Mouse (Mus musculus) thymus, adult 18-20 months (tissue): ENCODE data around the gene Smad3.

Experiments
- DNase-seq, 2 experiments: peaks; one replicate each; pipeline ENCODE4 v3.0.0; 2022; ENCODE audit warnings: mixed read lengths in 2 of 2

Gene Smad3

DNA sequence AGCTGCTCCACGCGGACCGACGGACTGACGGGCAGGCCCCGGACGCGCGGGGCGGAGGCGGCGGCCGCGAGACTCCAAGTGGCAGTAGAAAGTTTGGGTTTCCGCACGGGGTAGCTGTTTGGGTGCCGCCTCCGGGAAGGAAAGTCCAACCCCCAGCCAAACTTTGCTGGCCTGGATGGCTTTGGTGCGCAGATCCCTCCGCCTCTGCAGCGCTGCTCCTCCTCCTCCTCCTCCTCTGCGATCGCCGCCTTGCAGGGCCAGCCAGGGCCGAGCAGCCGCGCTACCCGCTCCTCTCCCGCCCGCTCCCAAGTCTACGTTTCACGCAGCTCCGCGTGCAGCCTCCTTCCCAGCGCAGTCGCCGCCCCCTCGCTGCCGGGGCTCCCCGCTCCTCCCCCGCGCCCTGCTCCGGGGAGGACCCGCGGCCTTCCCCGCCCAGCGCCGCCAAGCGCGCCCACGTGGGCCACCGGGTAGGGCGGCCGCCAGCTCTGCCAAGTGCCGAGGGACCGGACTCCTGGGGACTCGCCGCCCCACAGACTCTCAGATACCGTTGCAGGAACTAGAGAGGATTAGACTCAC is at the start of gene Smad3:
Gene Smad3, minus strand, starts transcription at position 130 of the 576 bp plus-strand sequence.
- DNase-seq, result peak; percentile 86 to 87

DNA sequence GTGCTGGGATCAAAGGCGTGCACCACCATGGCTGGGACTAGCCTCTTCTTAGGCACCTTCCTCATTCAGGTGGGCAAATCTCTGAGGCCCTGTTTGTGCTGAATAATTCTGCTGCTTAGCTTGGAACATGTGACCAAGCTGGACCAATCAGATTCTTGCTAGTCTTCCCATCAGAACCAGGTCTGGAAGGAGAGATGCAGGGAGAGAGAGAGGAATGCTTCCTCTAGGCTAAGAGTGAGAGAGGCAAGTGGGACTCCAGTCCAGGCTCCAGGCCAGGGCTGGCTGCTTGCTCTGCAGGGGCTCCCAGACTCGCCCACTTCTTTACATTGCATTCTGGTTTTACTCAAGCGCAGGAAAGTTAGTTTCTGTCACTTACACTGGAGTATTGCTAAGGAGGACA is 47.1 kb upstream of the Smad3 start:
- no peak for DNase-seq

DNA sequence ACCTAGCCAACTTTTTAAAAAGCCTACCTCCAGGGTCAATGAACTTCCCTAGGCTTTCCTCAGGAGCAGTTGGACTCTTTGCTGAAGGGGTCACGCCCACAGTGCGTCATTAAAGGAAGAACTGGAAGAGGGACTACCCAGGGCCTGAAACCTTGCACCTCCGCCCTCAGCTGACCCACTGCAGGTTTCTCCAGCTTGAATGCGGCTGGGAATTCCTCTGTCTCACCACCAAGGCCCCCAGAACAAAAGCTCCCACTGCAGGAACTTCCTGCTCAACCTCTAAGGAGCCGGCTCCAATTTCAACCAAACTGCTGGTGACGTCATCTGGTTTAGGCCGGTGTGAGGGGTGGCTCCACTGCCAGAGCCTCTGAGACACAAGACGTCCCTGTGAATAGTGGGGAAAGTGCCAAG is 45.4 kb upstream of the Smad3 start:
- no peak for DNase-seq

DNA sequence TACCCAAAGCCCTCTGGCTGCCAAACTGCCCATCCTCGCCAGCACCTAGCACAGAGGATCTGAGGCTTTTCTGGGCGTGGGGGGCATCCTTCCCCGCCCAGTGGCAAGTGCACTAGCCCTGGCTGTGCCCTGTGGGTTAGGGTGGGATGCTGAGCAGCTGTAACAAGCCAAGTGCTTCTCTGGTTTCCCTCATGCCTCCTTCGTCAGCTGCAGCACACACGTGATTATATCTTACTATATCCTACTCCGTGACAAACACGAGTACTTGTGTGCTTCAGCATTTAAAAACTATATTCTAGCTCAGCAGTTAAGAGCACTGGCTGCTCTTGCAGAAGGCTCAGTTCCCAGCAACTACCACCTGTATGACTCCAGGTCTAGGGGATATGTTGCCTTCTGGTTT is 44.7 kb upstream of the Smad3 start:
- DNase-seq, result no peak

DNA sequence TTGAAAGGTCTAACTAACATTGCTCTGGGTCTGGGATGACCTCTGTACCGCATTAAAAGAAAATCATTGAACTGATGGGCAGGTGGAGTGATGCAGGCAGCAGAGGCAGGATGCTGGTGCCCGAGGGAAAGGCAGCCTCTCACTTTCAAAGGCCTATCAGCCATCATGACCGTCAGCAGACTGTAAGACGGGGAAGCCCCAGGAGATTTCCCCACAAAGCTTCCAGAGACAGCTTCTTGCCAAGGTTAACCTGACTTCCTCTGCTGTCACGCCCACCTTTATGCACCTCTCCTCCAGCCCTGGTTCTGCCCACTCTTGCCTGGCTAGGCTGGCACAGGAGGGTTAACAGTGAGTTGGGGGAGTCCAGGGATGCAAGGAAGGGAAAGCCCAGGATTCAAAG is 44.3 kb upstream of the Smad3 start:
- DNase-seq, result no peak

DNA sequence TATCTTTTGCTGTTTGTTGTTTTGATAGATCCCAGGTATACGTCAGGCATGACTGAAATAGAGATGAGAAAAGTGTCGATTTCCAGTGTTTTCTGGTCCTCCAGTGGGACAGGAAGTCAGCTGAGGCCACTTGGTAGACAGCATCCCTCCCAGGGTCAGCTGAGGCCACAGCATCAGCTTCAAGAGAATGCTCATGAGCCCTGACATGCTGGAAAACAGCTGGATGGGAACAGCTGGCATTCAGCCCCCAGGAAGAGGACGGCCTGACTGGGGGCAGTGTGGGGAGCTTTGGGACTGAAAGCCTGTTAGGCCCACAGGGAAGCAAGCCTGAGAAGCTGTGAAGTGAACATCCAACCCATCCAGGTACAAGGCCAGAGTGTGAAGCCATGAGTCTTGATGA is 38.6 kb upstream of the Smad3 start:
- DNase-seq, result no peak

DNA sequence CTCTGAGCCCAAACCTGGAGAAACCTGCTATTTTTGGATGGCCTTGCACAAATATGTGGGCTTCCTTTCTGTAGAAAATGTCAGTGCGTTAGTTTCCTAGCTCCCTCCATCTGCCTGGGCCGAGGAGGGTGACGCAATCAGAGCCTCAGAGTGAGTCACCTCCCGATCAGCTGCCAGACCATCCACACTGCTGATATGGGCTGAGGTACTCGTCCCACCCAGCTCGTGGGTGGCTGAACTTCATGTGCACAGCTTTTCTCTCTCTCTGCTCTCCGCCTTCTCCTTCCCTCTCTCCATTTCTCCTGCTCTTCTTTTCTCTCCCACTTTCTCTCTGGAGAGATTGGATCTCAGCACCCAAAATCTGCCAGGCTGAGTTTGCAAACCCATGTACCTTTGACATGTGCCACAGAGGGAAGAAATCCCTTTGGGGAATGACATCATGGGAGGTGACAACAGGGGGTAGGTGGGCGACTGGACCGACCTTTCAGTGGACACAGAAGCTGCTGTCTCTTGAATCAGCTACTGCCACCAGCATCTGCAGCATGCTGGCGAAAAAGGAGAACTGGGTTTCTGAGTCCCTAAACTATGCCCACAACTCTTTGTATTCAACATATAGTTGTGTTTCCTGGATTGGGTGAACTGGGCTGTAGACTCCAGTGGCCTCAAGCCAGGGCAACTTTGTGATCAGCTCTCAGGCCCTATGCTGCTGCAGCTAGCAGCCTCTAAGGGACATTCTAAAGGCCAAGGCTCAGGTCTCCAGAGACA is 36.1 kb upstream of the Smad3 start:
- no peak for DNase-seq

DNA sequence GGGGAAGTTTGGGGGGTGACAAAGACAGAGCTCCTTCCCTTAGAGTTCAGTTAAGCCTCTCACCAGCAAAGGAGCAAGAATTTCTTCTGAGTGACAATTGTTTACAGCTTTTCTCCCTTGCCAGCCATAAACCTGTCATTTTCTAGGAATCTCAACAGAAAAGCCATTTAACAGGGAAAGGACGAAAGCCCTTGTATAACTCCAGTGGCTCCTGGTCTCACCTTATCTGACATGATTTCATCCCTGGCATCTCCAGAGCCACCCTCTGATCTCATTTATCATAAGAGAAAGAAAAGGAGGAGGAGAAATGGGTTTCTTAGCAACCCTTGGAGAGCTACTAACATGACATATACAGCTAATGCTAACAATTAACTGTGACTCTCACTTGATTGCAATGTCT is 33.9 kb upstream of the Smad3 start:
- DNase-seq, result no peak

DNA sequence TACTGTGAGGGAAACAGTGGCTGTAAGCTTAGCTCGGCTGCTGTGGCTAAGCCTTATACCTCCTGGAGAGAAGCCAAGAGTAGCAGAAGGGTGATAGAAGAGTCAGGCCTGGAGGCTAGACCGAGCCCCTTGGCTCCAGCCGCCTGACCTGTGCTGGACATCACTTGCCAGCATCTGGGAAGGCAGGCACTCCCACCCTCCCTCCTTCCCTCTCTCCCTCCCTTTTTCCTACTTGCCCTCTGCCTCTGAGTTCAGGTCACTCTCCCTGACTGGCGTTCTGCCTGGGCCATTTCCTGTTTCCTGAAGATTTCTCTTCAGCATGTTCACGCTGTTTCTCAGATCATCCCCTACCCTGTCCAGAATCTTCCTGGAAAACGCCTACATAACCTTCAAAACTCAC is 33.5 kb upstream of the Smad3 start:
- DNase-seq, result no peak

DNA sequence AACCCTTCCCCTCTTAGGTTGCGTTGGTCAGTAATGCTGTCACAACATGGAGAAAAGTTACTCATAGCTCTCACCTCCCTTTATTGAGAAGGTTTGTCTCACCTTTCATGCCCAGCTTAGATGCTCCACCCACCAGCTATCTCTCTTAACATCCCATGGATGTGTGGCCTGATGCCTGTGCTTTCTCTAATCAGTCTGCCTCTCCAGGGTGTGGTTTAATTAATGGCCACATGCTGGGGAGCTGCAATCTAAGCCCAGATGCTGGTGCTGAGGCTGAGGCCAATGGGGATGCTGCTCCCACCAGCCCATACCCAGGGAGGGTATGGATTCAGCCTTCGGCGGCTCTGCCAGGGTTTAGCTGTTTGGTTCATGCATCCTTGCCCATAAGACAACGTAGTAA is 32.4 kb upstream of the Smad3 start:
- no peak for DNase-seq

DNA sequence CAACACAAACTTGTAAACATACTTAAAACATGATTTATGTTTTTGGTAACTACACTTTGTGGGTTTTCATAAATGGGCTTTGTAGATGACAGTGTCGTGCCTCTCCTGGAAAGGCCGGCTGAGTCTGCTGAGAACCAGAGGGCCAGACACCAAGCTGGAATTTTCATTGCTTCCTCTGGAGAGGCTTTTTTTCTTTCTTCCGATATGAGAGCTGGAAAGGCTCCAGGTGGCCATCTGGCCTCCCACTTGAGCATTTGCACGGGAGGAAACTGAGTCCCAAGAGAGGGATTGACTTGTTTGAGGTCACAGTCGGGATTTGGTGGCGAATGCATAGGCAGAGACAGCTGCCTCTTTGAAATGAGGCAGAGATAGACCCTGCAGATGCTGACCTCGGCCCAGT is 31.6 kb upstream of the Smad3 start:
- DNase-seq, result no peak

DNA sequence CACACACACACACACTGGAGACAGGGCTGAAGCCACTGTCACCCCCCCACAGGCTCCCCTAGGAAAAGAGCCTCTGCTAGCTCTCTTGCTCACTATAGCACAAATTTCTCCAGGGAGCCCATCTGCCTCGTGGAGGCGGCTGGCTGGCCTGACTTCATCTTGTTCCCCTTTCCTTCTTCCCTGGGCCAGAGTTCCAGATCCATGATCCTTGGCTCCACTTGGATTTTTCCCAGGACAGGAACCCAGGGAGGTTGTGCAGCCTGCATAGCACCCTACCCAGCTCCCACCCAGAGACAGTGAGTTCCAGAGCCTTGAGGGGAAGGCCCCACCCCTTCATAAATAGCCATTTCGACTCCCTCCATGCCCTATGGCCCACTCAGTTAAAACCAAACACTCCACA is 29.8 kb upstream of the Smad3 start:
- DNase-seq, result no peak

DNA sequence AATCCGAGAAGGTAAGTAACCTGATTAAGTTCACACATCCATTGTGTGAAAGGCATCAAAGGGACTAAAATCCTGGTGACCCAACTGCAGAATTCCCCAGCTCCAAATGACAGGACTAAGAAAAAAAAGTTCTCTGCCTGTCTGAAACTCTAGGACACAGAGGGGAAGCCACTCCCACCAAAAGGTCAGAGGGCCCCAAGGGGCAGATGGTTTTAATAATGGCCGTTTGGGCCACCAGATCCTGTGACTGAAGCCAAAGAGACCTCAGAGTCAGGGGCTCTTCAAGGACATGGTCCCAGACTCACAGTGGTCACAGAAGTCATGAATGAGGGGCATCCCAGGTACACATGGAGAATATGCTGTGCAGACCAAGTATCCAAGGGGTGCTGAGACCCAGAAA is 29.3 kb upstream of the Smad3 start:
- DNase-seq, result no peak

DNA sequence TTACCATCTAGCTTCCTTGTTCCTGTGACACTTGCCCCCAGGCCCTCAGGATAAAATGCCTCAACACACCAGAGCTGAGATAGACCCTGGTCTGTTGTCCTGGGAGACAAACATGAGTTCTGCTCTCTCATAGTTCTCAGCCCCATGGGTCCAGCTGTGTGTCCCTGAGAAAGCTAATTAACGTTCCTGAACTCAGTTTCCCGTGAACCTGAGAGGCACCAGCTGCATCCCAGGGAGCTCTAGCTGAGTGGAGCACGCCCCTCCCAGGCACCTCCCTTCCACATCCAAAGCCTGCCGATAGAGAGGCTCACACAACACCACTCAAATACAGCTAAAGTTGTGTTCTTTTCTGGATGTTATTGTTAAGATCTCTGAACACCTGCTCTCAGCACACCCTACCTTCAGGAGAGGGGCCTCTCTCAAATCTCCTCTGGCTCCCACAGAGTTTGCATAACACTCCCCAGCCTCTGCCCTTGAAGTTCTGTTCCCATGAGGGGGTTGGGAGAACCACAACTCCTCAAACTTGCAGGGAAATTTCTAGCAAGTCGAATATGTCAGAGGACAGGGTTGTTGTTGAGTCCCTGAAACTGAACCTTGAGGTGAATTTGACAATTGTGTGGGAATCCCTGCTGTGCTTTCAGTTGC is 28.4 kb upstream of the Smad3 start:
- no peak for DNase-seq

DNA sequence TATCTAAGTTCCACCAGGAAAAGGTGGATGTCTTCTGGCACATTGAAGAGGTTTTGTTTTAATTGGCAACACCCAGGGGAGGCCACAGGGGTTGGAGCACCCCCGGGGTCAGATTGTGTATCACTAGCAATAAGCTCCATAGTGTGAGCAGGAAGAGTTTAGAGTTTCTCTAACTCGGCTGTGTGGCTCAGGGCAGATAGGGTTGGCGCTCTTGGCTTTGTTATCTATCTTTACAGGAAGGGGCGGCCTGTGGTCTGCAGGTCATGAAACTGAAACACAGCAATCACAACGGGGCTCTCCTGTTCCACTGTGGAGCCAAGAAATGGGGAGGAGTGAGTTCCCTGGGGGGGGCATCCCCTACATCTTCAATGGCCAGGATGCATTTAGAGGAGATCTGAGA is 27.7 kb upstream of the Smad3 start:
- no peak for DNase-seq

DNA sequence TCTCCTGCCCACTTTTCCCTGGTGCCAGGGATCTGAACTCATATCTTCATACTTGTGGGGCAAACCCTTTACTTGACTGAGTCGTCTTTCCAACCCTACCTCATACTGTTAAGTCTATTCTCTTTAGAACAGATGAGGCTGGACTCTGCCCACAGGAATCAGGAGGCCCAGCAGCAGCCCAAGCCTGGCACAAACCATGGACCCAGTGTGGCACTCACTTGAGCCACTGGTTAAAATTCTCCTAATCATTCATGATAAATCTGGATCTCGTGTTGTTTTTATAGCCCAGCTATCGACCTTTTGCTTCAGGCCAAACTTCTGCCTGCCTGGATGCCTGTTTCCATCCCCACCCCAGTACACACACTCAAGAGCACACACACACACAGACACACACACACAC is 26.8 kb upstream of the Smad3 start:
- DNase-seq, result no peak

DNA sequence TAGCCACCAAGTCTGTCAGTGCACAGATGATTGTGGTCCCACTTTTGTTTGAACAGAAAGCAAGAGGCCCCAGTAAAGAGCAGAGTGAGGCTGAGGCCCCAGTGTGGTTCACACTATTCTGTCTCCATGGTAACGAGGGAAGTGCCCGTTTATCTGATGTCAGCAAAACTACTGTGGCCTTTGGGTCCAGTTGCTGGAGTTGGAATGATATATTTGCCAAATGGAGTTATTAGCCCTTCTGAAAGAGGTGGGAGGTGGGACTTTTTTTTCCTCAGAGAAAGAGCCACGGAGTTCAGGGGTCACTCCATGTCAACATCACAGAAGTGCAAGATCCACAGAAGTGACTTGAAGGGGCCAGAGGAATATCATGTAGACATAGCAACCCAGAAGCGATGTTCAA is 24.9 kb upstream of the Smad3 start:
- no peak for DNase-seq

DNA sequence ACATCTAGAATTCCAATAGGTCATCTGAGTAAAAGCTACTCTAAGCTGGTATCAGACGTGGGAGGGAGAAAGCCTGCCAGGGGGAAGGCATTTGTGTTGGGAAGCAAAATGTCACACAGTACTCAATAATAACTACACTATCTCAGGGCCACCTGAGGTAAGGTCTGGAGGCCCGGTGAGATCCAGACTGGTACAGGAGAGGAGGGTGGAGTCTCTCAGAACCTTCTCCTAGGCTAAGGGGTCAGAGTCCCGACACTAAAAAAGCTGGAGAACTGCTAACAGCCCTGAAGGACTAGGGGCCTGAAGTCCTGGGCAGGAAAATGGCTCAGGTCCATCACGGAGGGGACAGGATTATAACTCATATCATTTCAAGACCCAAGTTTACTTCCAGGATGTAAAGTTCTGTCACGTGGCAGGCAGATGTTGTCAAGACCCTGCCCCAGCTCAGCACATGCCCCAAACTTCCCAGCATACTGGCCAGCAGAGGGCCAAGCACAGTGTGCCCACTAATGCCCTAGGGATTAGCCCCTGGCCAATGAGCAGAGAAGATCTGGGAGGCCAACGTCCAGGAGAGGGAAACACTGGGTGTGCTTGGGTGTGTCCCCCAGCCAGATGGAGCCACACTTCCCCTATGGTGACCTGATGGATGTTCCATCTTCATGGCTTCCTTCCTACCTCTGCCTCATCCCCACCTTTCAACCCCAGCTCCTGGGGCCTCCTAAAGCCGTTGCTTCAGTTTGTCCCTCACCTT is 24.1 kb upstream of the Smad3 start:
- no peak for DNase-seq

DNA sequence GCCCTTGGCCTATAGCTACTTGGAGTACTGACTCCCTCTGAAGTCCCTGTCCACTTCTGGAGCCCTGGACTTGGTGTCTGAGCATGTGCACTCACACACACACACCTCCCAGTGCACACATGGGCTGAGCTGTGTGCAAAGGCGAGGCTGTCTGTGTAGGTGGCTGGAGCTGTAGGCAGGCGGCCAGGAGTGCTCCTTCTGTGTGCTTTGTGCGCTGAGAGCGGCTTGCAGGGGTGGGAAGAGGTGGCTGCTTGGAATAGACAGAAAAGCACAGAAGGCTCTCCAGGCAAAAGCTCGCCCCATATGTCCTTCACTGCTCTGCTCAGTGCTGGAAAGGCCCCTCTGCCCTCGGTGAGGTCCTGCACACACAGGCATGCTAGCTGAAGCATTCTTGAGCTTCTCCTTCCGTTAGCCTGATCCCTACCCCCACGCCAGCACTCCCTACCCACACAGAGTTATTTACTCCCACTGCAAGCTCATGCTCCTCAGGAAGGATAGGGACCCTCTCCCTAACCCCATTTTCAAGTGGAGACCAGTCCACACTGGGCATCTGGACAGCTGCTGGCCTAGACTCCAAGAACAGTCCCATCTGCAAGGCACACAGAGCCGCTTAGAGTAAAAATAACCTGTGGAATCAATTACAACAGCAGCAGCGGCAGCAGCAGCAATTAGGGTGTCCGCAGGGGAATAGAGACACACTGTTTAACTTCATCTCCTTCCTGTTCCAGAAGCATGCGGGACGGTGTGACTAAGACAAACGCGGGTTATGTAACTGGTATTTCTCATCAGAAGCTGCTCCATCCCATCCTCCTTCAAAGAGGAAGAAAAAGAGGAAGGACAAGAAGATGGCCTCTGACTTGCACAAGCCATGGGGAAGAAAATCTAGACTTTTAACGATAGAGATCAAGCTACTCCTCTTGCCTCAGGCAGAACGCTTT is 22.4 kb upstream of the Smad3 start:
- no peak for DNase-seq

DNA sequence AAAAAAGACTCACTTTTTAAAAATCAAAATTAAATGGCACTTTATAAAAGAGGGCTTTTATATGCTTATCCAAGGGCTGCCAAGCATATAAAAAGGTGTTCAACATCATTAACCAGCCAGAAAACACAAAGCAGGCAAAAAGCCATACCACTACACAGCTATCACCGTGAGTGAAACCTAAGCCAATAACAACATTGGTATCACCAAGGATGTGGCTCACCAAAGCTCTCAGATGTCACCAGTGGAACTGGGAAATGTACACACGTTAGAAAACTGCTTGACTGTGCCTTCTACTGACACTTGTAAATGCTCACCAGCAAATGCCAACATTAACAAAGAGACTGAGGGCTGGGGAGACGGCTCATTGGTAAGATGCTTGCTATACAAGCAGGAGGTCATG is 18.9 kb upstream of the Smad3 start:
- no peak for DNase-seq

DNA sequence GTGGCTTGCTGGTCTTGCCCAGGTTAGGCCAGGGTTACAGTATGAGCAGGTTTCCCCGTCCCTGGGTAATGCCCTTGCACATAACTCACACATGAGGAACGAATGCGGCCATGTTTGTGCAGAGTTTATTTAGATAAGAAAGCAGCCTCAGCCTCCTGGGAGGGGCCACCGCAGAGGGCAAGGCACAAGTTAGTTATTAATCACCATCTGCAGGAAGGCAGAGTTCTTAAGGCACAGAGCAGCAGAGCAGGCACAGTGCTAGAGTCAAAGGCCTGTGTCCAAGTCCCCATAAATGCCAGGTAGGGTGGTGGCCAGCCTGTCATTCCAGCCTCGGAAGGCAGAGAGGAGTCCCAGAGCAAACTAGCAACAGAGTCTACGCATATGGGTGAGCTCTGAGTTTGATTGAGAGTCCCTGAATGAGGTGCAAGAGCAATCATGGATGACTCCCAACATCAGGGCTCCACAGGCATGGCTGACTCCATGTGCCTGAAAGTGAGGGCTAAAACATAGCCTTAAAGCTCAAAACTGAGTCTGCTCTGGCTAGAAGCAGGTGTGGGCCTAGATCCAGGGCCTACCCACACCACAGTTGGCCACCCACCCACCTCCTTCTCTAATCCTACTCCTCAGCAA is 17.2 kb upstream of the Smad3 start:
- DNase-seq, result no peak

DNA sequence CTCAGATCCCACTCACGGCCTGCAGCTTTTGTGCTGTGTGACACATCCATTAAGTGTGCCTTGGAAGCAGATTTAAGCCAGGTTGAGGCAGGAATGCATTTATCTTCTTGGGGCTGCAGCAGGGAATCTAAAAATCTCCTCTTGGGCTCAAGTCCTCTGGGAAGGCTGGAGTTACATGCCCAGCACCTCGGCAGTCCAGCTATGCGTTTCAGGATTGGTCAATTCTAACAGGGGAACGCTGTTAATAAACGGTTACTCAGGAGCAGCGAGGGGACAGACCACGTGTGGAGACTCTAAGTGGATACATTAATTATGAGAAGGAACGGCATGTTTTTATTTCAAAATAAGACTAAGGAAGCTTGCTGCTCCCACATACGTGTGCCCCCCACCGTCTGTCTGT is 14.7 kb upstream of the Smad3 start:
- no peak for DNase-seq
